Mouse (Mus musculus) adrenal gland (tissue): ENCODE measurements around the gene Sel1l.

Source experiments
- intact Hi-C: fragments of 180-260 bp; cut with DNase I; formaldehyde crosslinking; loops from one replicate; pipeline ENCODE4 v1.15.1; 2025

The Sel1l gene

DNA sequence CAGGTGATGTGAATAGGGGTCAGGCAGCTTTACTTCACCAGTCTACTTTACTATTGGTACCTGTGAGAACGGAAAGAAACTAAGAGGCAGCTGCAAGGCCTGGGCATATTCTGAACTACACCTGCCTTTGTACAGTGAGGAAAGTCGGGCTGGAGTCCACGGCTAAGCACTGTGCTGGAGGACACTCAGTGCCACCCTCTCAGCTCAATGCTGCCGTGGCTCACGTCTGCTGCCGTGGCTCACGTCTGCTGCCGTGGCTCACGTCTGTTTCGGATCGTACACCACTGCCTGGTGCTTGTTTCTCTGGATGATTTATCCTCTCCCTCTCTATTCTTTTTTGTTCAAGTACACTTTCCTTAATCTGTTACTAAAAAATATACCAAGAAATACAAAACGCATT lies 28.5 kb downstream of the Sel1l start:
- intact Hi-C loops = no loop called here

DNA sequence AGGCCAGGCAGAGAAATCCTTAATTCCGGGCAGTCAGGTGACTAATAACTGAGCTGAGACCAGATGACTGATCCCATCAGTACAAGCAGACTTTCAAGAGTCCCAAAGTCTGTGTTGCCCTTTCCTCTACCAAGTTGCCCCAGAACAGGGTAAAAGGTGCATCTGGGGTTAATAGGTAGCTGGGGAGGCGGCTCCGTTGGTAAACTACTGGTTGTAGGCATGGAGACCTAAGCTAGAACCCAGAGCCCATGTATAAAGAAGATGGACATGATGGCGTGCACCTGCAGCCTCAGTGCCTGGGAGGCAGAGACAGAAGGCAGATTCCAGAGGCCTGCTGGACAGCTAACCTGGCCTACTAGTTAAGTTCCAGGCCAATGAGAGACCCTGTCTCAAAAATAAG lies 30.2 kb downstream of the Sel1l start:
- intact Hi-C loops = no loop called here

- intact Hi-C loops = no loop called here
These were observed 33.0 kb downstream of the Sel1l start for GRCm38 (mm10) chr12:91815990-91816389.

GRCm38 (mm10) chr12:91815552-91815951 lies 33.4 kb downstream of the Sel1l start:
- intact Hi-C loops = no loop called here

GRCm38 (mm10) chr12:91808911-91809310 lies 40.0 kb downstream of the Sel1l start:
- intact Hi-C loops = no loop called here

GRCm38 (mm10) chr12:91807761-91808160 lies 41.2 kb downstream of the Sel1l start:
- intact Hi-C loops = no loop called here

DNA sequence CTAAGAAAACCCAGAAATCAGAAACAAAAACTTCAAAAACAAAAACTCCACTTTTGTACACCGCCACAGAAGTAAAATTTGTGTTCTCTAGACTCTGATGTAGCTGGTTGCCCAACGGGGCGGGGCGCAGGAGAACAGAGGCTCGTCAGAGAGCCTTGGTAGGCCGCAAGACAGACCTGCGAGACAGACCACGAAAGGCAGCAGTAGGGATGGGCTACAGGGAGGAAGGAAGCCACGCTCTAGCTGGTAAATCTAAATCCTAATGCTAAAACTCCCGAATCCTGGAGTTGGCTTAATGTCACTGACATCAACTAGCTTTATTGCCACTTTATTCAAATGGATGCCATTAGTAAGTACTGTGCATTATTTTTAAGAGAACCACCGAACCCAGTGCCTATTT lies 41.9 kb downstream of the Sel1l start:
- intact Hi-C loops = no loop called here

- intact Hi-C loops = no loop called here
These were observed 44.7 kb downstream of the Sel1l start for GRCm38 (mm10) chr12:91804262-91804661.

DNA sequence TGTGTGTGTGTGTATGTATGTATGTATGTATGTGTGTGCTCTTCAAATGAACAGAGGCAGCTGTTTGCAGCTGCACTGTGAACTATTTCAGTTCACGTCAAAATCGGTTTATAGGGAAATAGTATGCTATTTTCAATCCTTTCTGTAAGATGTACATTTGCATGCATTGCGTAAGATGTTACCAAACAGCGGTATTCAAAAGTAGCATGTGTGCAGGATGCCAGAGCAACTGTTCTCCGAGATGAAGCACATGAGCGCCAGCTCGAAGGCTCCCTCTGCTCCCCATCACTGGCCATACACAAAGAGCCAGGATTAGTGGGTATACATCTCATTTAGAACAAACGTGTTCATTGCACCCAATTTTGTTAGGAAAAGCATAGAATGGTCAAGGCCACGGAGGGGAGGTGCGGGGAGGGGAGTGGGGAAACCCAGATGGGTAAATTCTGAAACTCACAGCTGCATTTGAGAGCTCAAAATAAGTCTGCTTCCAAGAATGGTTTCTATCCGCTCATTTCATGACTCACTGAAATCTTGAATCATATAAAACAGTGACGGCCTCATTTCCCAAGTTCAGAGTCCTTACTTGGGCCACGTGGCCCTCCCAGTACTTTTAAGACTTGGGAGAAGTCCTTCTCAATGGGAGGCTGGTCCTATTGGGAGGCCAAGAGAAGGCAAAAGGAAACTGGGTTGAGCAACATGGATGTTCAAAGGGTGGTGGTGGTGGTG lies 45.6 kb downstream of the Sel1l start:
- intact Hi-C loops = no loop called here

DNA sequence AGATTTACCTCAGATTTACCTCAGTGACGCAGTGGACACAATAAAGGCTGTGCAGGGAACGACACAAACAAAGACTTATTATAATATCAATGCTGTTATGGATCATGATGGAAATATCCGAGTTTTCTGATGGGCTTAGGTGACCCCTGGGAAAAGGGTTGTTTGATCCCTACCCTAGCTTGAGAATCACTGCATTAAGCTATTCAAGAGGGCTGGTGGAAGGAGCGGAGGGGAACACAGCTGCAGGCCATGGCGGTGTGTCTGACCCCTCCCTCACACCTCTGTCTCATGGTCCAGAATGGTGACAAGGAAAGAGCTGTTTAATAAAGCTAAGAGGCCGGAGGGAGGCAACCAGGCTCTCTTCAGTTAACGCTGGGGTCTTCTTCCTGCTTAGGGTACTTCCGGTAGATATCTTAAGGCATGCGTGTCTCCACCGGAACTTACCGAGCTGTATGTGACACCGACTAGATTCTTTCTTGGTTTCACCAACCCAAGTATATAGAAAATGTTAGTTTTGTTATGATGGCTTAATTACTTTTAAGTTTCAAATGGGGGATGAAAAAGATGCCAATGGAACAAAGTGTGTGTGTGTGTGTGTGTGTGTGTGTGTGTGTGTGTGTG lies 46.3 kb downstream of the Sel1l start:
- intact Hi-C loops = no loop called here

DNA sequence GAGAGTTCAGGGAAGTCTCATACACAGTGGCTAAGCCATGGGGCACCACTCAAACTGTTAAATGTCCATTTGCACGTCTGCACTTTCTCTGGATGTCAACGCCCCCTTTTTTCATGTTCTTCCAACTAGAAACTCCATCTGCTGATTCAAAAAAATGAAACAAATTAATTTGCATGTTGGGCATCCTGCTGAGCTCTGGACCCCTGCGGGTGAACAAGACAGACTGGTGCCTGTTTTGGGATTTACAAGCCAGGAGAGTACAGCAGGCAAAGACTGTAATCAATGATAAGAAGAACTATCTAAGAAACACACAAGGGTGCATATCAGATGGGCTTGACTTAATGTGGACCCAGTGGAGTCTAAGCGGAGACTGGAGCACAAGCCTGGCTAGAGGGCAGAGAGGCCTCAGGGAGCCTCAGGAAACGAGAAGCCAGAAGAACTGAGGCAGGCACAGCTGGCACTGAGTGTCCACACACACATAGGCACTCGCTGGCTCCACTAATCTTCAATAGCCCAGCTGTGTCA lies 48.0 kb downstream of the Sel1l start:
- intact Hi-C loops = no loop called here

DNA sequence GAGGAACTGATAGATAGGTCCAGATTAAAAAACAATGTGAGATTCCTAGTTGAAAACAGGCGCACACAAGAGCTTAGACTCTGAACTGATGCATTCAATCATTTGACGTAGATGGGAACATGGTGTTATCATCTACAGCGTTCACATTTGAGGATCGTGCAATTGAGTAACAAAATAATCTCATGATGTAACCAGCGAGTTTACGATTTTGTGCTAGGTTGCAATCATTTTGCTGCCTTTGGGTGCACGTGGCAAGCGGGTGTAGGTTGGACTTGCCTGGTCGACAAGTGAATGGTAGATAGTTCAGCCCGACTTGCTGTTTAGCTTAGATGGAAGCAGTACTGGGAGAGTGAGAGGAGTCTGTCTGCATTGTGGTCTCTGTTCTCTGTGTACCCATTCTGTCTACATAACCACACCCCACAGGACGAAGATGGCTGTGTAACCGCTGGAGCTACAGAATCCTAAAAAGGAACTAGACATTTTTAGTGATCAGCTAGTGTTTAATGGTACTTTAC lies 49.1 kb downstream of the Sel1l start:
- intact Hi-C loops = loop anchor here (5.0 kb wide), 1 partner anchor 173 kb away; no protein-coding TSS in a partner anchor

- intact Hi-C loops = loop anchor here (5.0 kb wide), 1 partner anchor 172 kb away; no protein-coding TSS in a partner anchor
These were observed 49.6 kb downstream of the Sel1l start for GRCm38 (mm10) chr12:91799379-91799773.

DNA sequence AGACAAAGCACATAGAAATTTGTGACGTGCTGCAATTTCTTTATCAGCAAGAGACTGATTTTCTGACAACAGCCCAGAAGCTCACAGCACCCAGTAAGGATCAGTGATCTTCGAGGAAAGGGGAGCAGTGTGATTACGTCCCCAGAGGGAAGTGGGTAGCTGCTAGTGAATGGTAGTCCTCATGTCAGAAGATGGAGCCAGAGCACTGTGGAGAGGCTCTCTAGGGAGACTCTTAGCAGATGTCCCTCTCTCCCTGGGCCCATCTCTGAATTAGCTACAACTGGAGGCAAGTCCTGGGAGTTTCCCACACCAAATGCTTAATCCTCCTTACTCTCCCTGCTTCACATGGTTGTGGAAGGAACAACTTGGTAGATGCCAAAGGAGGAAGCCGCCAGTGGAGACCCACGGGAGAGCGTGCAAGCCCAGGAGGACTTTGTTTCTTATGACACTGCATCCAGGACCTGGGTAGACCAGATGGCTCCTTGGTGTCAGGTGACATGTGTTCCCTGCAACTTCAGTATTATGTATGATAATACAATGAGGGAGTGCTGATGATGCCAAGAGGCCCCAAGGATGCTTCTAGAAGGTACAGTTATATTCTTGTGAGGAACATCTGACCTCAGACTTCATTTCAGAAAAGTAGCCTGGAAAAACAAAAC lies 50.1 kb downstream of the Sel1l start:
- intact Hi-C loops = loop anchor here (5.0 kb wide), 1 partner anchor 172 kb away; no protein-coding TSS in a partner anchor

GRCm38 (mm10) chr12:91796774-91797173 lies 52.2 kb downstream of the Sel1l start:
- intact Hi-C loops = loop anchor here (5.0 kb wide), 1 partner anchor 169 kb away; no protein-coding TSS in a partner anchor

DNA sequence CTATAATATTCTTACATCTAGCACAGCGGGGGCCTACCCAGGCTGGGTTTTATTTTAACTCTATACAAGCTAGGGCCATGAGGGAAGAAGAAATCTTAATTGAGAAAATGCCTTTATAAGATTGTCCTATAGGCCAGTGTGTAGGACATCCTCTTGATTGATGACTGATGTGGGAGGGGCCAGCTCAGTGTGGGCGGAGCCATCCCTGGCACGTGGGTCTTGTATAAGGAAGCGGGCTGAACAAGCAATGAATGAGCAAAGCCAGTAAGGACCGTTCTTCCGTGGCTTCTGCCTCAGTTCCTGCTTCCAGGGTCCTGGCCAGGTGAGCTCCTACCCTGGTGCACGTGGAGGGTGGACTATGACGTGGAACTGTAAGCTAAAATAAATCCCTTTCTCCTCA lies 55.7 kb downstream of the Sel1l start:
- intact Hi-C loops = no loop called here

GRCm38 (mm10) chr12:91791822-91792221 lies 57.1 kb downstream of the Sel1l start:
- intact Hi-C loops = no loop called here

- intact Hi-C loops = loop anchor here (2.0 kb wide), 1 partner anchor 149 kb away; no protein-coding TSS in a partner anchor
These were observed 59.2 kb downstream of the Sel1l start for GRCm38 (mm10) chr12:91789801-91790200.

- intact Hi-C loops = loop anchor here (2.0 kb wide), 1 partner anchor 148 kb away; no protein-coding TSS in a partner anchor
These were observed 60.5 kb downstream of the Sel1l start for GRCm38 (mm10) chr12:91788446-91788845.

DNA sequence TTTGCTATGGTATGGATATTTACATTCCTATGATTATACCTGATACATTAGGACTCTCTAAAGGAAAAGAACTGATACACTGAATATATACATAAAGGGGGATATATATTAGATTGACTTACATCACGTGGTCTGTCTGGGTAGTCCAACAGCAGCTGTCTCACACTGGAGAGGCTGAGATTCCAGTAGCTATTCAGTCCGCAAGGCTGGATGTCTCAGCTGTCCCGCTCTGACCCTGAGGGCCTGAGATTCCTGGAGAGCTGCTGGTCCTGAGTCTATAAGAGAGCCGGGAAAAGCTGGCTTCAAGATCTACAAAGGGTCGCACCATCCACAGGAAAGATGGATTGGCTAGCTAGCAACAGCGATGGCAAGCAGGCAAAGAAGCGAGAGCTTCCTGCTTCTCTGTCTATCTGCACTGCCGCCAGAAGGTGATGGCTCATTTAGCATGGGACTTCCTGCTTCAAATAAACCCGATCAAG lies 61.0 kb downstream of the Sel1l start, which contains the start of gene Ston2:
Gene Ston2 (minus strand): TSS at position 429 of the 479 bp plus-strand sequence.
- intact Hi-C loops = loop anchor here (2.0 kb wide), 1 partner anchor 147 kb away; no protein-coding TSS in a partner anchor

- intact Hi-C loops = no loop called here
These were observed 62.6 kb downstream of the Sel1l start for GRCm38 (mm10) chr12:91786355-91786754.
